Mouse (Mus musculus): ENCODE results near the gene Paqr4.

Paqr4 gene

DNA sequence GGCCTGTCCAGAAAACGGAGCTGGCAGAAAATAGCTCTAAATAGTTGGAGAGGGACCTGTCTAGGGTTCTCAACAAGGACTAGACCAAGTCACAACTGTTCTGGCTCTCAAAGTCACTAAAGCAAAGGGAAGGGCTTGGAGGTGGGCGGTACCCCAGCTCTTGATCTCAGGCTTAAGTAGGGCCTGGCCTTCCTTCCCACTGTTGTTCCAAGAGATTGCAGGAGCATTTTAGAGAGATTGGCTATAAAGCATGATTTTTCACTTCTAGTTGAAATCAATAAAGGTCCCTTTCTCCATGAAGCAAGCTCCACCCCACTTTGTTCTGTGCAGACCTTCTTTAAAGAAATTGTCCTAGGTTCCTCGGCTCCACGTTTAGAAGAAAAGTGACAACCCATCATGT is 15.2 kb downstream of the Paqr4 start:
- no peak for DNase-seq

DNA sequence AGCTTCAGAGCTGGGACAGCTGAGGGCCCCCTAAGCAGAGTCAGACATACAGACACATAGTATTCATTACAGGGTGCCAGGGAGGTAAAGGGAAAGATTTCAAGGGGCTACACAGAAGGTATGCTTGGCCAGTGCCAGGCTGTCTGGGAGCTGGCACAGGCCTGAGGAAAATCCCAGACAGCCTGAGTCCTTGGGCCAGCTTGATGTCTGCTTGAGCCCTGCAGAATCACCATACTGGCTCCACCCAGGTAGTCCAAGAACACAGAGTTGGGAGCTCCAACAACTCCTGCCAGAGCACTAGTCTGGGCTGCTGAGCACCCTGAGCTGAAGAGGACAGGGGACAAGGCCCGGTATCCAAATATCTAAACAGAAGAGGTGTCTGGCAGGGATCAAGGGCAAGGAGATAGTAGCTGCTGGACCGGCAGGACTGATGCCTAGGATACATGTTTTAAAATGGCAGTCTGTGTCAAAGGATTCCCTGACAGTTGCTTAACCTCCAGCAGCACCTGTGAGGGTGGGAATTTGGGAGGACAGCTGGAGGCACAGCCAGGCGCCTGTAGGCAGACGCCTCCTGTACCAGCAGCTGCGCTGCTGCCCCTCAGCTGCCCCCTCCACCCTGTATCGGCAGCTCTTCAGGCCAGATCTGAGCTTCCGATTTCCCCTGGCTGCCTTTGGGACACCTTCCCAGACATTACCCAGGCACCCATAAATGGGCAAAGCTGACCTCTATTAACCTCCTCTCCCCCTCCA is 18.1 kb downstream of the Paqr4 start, which contains the start of gene 1520401A03Rik:
Gene 1520401A03Rik, minus strand, starts transcription at position 408 of the 750 bp plus-strand sequence.
- DNase-seq = no peak

GRCm38 (mm10) chr17:23721886-23722285 is 18.8 kb downstream of the Paqr4 start:
- no peak for DNase-seq

DNA sequence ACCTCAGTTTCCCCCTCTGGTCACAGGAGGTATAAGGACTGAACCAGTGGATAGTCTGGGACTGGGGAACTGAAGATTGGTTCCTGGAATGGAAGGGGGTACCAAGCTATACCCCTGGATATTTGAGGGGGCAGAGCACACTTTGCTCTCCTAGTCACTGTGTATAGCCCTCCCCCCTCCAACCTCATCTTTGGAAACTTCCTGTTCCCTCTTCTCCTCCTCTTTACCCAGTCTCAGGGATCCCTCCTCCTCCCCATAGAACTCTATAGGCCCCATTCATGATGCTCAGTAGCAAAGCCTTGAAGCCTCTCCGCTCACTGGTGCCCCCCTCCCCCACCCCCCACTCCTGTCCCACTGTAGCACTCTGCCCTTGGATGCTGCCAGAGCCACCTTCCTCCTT is 21.2 kb downstream of the Paqr4 start:
- no peak for DNase-seq

DNA sequence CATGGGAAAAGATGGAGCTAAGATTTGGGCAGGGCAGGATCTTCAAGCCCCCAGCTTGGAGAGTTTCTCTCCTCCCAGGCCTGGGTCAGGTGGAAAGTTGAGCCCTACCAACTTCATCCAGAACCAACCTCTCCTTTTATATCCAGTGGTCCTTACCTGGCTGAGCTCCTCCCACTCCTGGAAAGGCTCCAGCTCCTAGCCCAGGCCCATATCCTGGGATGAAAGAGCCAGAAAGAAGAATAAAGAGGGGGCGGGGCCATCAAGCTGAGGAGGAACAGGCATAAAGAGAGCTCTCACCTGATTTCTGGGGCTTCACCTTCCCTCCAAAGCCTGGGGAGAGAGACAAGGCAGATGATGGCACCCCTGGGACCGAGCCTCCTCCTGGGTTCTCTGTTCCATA is 23.7 kb downstream of the Paqr4 start:
- no peak for DNase-seq

DNA sequence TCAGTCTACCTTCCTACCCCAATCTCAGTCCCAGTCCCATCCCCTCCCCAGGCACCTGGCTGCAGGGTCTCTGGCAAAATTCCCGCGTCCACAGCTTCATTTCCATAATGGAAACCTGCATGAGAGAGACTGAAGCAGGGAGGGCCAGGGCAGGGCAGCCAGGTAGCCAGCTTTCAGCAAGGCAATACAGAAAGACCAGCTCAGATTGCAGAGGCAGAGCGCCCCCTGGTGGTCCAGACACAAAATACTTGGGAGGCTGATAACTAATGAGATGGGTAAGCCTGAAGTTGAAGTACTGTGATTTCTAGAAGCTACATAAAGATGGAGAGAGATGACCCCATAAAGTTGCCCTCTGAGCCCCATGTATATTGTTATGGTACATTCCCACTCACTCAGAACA is 34.5 kb downstream of the Paqr4 start:
- DNase-seq = peak; percentile 81

- DNase-seq = no peak
Observed at GRCm38 (mm10) chr17:23705525-23706104, 35.1 kb downstream of the Paqr4 start.

- DNase-seq = peak; percentile 10
Observed at GRCm38 (mm10) chr17:23704741-23705140, 35.9 kb downstream of the Paqr4 start.

- no peak for DNase-seq
Observed at GRCm38 (mm10) chr17:23703301-23703700, 37.4 kb downstream of the Paqr4 start.

DNA sequence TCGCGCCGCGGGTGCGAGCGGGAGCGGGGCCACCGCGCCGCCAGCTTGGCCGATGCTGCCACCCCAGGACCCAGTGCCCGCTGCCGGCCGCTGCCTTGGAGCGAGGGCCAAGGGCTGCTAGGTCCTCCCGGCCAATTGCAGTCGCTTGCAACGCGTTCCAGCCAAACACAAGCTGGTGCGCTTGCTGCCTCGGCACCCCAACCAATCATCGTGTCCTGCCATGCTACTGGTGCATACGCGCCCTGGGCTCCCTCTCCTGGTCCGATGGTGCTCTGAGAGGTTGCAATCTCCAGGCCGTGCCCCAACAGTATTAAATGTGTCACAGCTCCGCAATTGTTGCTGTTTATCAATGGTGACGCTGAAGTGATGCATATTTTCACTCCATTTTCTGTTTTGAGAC is 40.6 kb downstream of the Paqr4 start:
- DNase-seq = peak; percentile 92

DNA sequence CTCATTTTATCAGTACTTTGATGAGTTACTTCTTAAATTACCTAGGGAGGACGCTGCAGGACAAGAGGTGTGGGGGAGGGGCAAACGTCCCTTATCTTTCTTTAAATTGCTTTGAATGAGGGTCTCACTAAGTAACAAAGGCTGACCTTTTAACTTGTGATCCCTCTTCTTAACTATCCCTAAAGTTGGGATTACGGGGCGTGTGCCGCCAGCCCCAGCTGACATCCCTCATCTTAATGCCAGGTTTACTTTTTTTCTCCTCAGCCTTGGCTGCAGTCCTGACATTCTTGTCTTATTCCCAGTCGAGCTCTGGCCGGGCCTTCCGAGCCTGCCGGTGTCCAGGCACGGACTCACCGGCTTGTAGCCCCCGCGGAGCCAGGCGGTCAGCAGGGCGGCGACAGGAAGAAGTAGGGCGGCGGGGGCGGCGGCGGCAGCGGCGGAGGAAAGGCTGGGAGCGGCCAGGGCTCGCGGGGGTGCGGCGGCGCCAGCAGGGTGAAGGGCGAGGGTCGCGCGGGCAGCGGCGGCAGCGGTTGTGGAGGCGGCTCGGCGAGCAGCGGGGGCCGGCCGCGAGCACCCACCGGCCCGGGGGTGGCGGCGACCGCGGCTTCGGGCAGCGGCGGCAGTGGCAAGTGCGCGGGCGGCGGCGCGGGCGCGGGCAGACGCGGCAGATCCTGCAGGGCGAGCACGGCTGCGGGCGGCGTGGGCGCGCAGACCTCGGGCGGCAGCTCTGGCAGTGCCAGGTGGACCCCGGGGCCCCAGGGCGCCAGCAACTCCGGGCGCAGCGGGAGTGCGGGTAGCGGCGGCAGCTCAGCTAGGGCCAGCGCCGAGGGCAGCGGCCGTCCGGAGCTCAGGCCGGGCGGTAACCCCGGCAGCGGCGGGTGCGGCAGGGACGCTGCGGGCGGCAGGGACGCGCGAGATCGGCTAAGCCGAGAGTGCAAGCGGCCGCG is 41.3 kb downstream of the Paqr4 start:
- DNase-seq = peak; percentile 40

- peak; percentile 42 for DNase-seq
Observed at GRCm38 (mm10) chr17:23695801-23696200, 44.9 kb downstream of the Paqr4 start.

DNA sequence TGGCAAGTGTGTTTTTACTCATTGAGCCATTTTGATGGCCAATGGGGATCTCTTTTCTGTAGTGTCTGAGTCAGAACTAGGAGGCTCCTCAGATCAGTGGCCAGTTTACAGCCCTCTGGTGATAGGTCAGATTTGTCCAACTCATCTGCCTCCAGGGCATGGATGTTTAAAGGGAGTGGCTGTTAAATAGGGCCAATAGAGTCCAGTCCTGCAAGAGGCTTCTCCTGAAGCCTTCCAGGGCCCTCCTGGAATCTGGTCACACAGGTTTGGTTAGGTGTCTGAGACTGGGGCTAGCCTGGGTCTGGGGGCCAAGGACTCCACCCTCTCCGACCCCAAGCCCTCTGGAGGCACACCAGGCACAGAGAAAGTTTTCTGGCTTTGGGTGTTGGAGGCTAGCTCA is 46.2 kb downstream of the Paqr4 start:
- DNase-seq = no peak
